Mouse (Mus musculus): ENCODE results near the gene Itga6. TPM values are rescaled to one million over a fixed set of nuclear protein-coding genes. Genes with fewer than 3 reads are reported as not detected.
"Not testable (repeated sequence)": the region's sequence is repeated elsewhere in the genome, so short reads cannot be mapped to it uniquely, and the experiment has no call there.

The Itga6 gene
- polyA plus RNA-seq, 1 experiment = 0.03 TPM

- Histone ChIP-seq H3K36me3 (ENCODE audit: control insufficient read depth) (peaks cover 68% of the 10 kb centered on the region), H3K4me3 (replicated peaks) (no peak overlapping the region), H3K4me1 (ENCODE audit: control insufficient read depth) (no peaks in the 10 kb centered on the region), H3K9me3 (ENCODE audit: control insufficient read depth, low read length) (no peaks in the 10 kb centered on the region), H3K27me3 (ENCODE audit: control insufficient read depth) (no peaks in the 10 kb centered on the region)
- no peak for TF ChIP-seq GATA1 (IDR thresholded peaks at IDR 0.05; ENCODE audit: low read length)
- TF ChIP-seq TAL1 (IDR thresholded peaks at IDR 0.05; ENCODE audit: low read length) = no peak
Measured at GRCm38 (mm10) chr2:71898335-71898856, 153.0 kb downstream of the Itga6 start.

- Histone ChIP-seq H3K9me3 (ENCODE audit: control insufficient read depth, low read length) (no peaks in the 10 kb centered on the region), H3K27me3 (ENCODE audit: control insufficient read depth) (no peaks in the 10 kb centered on the region), H3K4me1 (ENCODE audit: control insufficient read depth) (no peaks in the 10 kb centered on the region), H3K36me3 (ENCODE audit: control insufficient read depth) (peaks cover 62% of the 10 kb centered on the region), H3K4me3 (replicated peaks) (no peak overlapping the region)
- no peak for TF ChIP-seq GATA1 (IDR thresholded peaks at IDR 0.05; ENCODE audit: low read length)
- TF ChIP-seq TAL1 (IDR thresholded peaks at IDR 0.05; ENCODE audit: low read length) = no peak
Measured at GRCm38 (mm10) chr2:71899886-71900285, 154.5 kb downstream of the Itga6 start.

GRCm38 (mm10) chr2:71905154-71905553 lies 159.7 kb downstream of the Itga6 start:
- Histone ChIP-seq H3K27me3 (ENCODE audit: control insufficient read depth) (no peaks in the 10 kb centered on the region), H3K9me3 (ENCODE audit: control insufficient read depth, low read length) (no peaks in the 10 kb centered on the region), H3K4me1 (ENCODE audit: control insufficient read depth) (no peaks in the 10 kb centered on the region), H3K4me3 (replicated peaks) (no peak overlapping the region), H3K36me3 (ENCODE audit: control insufficient read depth) (peaks cover 14% of the 10 kb centered on the region)
- no peak for TF ChIP-seq GATA1 (IDR thresholded peaks at IDR 0.05; ENCODE audit: low read length)
- TF ChIP-seq TAL1 (IDR thresholded peaks at IDR 0.05; ENCODE audit: low read length) = no peak

- H3K9me3 ChIP-seq (ENCODE audit: control insufficient read depth, low read length); H3K36me3 ChIP-seq (ENCODE audit: control insufficient read depth); H3K4me3 ChIP-seq (replicated peaks); H3K27me3 ChIP-seq (ENCODE audit: control insufficient read depth); H3K4me1 ChIP-seq (ENCODE audit: control insufficient read depth): not testable (repeated sequence)
Measured at GRCm38 (mm10) chr2:71906356-71906755, 160.9 kb downstream of the Itga6 start.

Other genes with a start within 250 kb of the Itga6 start
- gene Dlx1, start 217.5 kb upstream of the Itga6 start, polyA plus RNA-seq (2012) = 0.01 and 0.07 TPM in 2 replicates
- gene Dlx2, start 198.9 kb upstream of the Itga6 start, polyA plus RNA-seq (2012) = 0.01 TPM in 1 of 2 replicates, not detected in the other
- 0.52 and 1.2 TPM in 2 replicates for gene Pdk1, start 127.6 kb downstream of the Itga6 start, polyA plus RNA-seq (2012)
- 0.02 TPM in 1 of 2 replicates, not detected in the other for gene Rapgef4, start 235.6 kb downstream of the Itga6 start, polyA plus RNA-seq (2012)